Comparison of ENCODE assay signal across 9 mouse cellular contexts in genomic region chr15:80945851-80946250, GRCm38 (mm10). TPM values are rescaled to one million over a fixed set of nuclear protein-coding genes. Genes with fewer than 3 reads are reported as not detected.
A peak's percentile ranks its signal among the peaks of the same experiment; 100 is the strongest.
DNase-seq lines count a peak whose midpoint lies in the region; ATAC-seq and TF ChIP-seq lines count a peak whose summit lies in the region.
"Had no signal": no experiment of that assay in that cellular context is flagged by ENCODE, and none has a peak within 500 bp of the region (broad histone marks: within the 10 kb centered on the region; RNA-seq: fewer than 3 reads in every experiment).

No protein-coding gene starts in this region.

- no peaks in the 10 kb centered on the region for H3K27me3 ChIP-seq in testis, adult 2 months (ENCODE audit: control insufficient read depth, insufficient read depth, low read length)
- no peaks in the 10 kb centered on the region for H3K27me3 ChIP-seq in intestine, embryonic 16.5 days (replicated peaks; ENCODE audit: control insufficient read depth, insufficient read depth, low read length)
- H3K27me3 ChIP-seq: neural tube, embryonic 12.5 days had no signal

- no peak overlapping the region for H3K4me3 ChIP-seq in testis, adult 2 months (ENCODE audit: control insufficient read depth, low read depth, low read length)
- H3K4me3 ChIP-seq in intestine, embryonic 16.5 days (ENCODE audit: low read length) = no peak overlapping the region
- H3K4me3 ChIP-seq: neural tube, embryonic 12.5 days had no signal

- no peak overlapping the region for H3K27ac ChIP-seq in testis, adult 2 months (ENCODE audit: control insufficient read depth, insufficient read depth, low read depth, low read length)
- H3K27ac ChIP-seq in intestine, embryonic 16.5 days (ENCODE audit: low read length) = no peak overlapping the region
- H3K27ac ChIP-seq: neural tube, embryonic 12.5 days had no signal

- no peak for TF ChIP-seq POLR2A in testis, adult 2 months (IDR thresholded peaks at IDR 0.05; ENCODE audit: control insufficient read depth, low read depth, low read length)

- no peaks in the 10 kb centered on the region for H3K9me3 ChIP-seq in intestine, embryonic 16.5 days (ENCODE audit: control insufficient read depth, low read length)
- H3K9me3 ChIP-seq: neural tube, embryonic 12.5 days had no signal

- no peak overlapping the region for H3K4me2 ChIP-seq in intestine, embryonic 16.5 days (ENCODE audit: low read depth, low read length)
- H3K4me2 ChIP-seq: neural tube, embryonic 12.5 days had no signal

- peak; percentile 30; the same call in 1 of the 2 replicates for TF ChIP-seq CTCF in testis, adult 2 months (IDR thresholded peaks at IDR 0.05; ENCODE audit: control insufficient read depth, insufficient read depth, insufficient replicate concordance, low read depth, low read length)

- WGBS in intestine, embryonic 16.5 days = 57% methylated on average over 3 of the region's 3 CpGs

- H3K36me3 ChIP-seq in testis, adult 2 months (ENCODE audit: control insufficient read depth, insufficient read depth, low read length) = no peaks in the 10 kb centered on the region
- no peaks in the 10 kb centered on the region for H3K36me3 ChIP-seq in intestine, embryonic 16.5 days (ENCODE audit: control insufficient read depth, insufficient read depth, low read length)

- DNase-seq in embryo, embryonic 10 days (ENCODE audit: low spot score) = peak; percentile 29
- no peak for DNase-seq in embryo, embryonic 9.5 days (ENCODE audit: extremely low spot score)
- DNase-seq in testis, postnatal 10 days (ENCODE audit: low spot score) = no peak
- no peak for DNase-seq in cerebellum, postnatal 36 days

- peaks cover 4% of the 10 kb centered on the region for H3K4me1 ChIP-seq in testis, adult 2 months (ENCODE audit: control insufficient read depth, insufficient read depth, low read length)
- H3K4me1 ChIP-seq in intestine, embryonic 16.5 days (ENCODE audit: control insufficient read depth, insufficient read depth, low read length) = peaks cover 9% of the 10 kb centered on the region

- ATAC-seq in granulocyte monocyte progenitor cell, adult 5-6 weeks (replicated peaks; ENCODE audit: poor library complexity, severe bottlenecking) = peak; percentile 45; the same call in 1 of the 2 replicates
- peak; percentile 45; the same call in 1 of the 2 replicates for ATAC-seq in megakaryocyte-erythroid progenitor cell, adult 5-6 weeks (replicated peaks; ENCODE audit: low FRiP score, low TSS enrichment, poor library complexity, severe bottlenecking)
- ATAC-seq in intestine, embryonic 16.5 days = no peak

- H3K9ac ChIP-seq in intestine, embryonic 16.5 days (ENCODE audit: low read depth, low read length) = no peak overlapping the region
- H3K9ac ChIP-seq: neural tube, embryonic 12.5 days had no signal

RNA-seq across cellular contexts. Expression of gene Adsl, which starts 2.4 kb away (rescaled TPM):
- 41.0 and 43.9 TPM in 2 replicates for polyA plus RNA-seq in testis, adult 2 months (2012; rRNA removed)
- total RNA-seq in granulocyte monocyte progenitor cell, adult 5-6 weeks (2014; fragmentation: Nextera tagmentation) = 76.2 and 78.8 TPM in 2 replicates
- 207 and 224 TPM in 2 replicates for total RNA-seq in granulocyte monocyte progenitor cell, adult 5-6 weeks (2017)
- total RNA-seq in megakaryocyte-erythroid progenitor cell, adult 5-6 weeks (2014; fragmentation: Nextera tagmentation) = 81.2 and 81.5 TPM in 2 replicates
- 197 and 210 TPM in 2 replicates for total RNA-seq in megakaryocyte-erythroid progenitor cell, adult 5-6 weeks (2017)
- 143 and 166 TPM in 2 replicates for polyA plus RNA-seq in intestine, embryonic 16.5 days (2015; fragmentation: Nextera tagmentation; extraction: Ambion mirVana)

RNA-seq across cellular contexts. Expression of gene Sgsm3, which starts 31.7 kb away (rescaled TPM):
- polyA plus RNA-seq in testis, adult 2 months (2012; rRNA removed) = 79.5 and 101 TPM in 2 replicates
- 2.8 and 9.3 TPM in 2 replicates for total RNA-seq in granulocyte monocyte progenitor cell, adult 5-6 weeks (2014; fragmentation: Nextera tagmentation)
- total RNA-seq in granulocyte monocyte progenitor cell, adult 5-6 weeks (2017) = 10.1 and 19.3 TPM in 2 replicates
- 15.8 and 26.9 TPM in 2 replicates for total RNA-seq in megakaryocyte-erythroid progenitor cell, adult 5-6 weeks (2014; fragmentation: Nextera tagmentation)
- total RNA-seq in megakaryocyte-erythroid progenitor cell, adult 5-6 weeks (2017) = 43.5 and 57.1 TPM in 2 replicates
- 30.9 and 33.9 TPM in 2 replicates for polyA plus RNA-seq in intestine, embryonic 16.5 days (2015; fragmentation: Nextera tagmentation; extraction: Ambion mirVana)
